Mouse (Mus musculus) small intestine, adult 2 months (tissue): ENCODE measurements around the gene Hsd3b6.

Experiments
- CTCF ChIP-seq: fragments of 200-500 bp; IDR thresholded peaks from 2 replicates; pipeline ENCODE4 v1.5.1; 2012; ENCODE audit warnings: low read depth, mild to moderate bottlenecking, control low read depth, inconsistent platforms, low read length, moderate library complexity, mixed read lengths; ENCODE audit not compliant: insufficient replicate concordance, insufficient read length; ENCODE audit errors: extremely low read depth
- POLR2A ChIP-seq: fragments of 200-500 bp; IDR thresholded peaks from 2 replicates; pipeline ENCODE4 v1.6.1; 2012; ENCODE audit warnings: low read depth, mild to moderate bottlenecking, control low read depth, inconsistent platforms, low read length, moderate library complexity

DNA sequence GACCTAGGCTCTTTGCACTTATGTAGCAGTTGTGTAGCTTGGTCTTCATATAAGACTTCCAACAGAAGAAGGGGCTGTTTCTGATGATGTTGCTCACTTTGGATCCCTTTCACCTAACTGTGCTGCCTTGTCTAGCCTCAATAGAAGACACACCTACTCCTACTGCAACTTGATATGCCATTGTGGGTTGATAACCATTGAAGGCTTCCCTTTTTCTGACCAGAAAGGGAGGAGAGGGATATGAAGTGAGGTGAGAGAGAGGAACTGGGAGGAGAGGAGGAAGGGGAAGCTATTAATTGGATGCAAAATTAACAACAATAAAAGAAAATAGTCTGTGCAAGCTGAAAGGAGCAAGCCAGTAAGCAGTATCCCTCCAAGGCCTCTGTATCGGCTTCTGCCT, 48.6 kb upstream of the Hsd3b6 start:
- no peak for TF ChIP-seq CTCF
- TF ChIP-seq POLR2A: no peak
